Mouse (Mus musculus) thymus, postnatal 36 days (tissue): ENCODE measurements around the gene Iqcf6.
A peak's percentile ranks its signal among the peaks of the same experiment; 100 is the strongest.

Experiments used
- DNase-seq, 2 experiments: peaks; one replicate each; pipeline ENCODE4 v3.0.0; 2022; ENCODE audit warnings: mixed read lengths in 2 of 2

The Iqcf6 gene

DNA sequence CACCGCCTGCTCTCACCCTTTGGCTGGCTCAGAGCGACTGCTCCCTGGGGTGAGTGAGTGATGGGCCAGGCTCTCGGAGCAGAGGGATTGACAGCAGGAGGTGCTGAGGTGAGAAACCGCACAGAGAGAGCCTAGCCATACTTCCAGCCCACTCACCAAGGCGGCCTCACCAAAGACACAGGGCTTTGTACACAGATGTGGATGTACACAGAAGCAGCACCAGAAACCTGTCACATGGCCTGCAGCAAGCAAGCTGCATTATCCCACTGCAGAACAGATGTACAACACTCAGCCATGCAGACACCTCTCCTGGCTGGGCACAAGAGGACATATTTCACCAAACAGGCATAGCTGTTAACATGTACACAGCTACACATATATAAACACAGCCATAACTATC, 31.2 kb downstream of the Iqcf6 start:
- no peak for DNase-seq

DNA sequence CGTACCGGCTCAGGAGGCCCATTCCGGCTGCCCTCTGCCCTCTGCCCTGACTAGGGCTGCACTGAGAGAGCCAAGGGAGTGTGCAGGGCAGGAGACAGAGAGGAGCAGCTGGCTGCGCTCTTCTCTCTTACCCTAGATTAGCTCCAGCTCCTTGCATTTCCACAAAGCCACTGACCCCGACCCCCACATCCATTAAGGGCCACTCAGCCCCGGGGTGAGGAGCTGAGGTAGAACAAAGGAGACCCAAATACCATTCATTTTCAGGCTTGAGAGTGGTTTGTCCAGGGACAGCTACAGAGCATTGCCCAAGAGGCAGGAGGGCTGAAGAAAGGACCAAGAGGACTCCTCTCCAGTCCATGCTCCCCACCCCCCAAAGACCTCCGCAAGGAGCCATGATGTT, 33.1 kb downstream of the Iqcf6 start:
- DNase-seq = no peak

DNA sequence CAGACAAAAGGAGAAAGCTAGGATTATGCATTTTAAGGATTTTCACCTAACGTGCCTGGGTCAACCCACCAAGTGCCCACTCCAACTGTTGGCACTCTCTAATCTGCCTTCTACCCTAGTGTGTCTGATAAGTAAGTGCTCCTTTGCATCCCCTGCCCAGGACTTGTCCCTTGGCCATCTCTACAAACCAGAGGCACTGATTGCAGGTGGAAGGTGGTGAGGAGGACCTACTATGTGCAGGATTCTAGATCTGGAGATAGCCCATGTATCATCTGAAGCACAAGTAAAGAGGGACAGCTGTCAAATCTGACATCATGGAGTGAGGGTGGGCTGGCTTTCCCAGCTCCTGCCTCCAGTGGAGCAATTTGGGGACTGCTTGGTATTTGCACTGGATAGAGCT, 33.6 kb downstream of the Iqcf6 start:
- DNase-seq = no peak

DNA sequence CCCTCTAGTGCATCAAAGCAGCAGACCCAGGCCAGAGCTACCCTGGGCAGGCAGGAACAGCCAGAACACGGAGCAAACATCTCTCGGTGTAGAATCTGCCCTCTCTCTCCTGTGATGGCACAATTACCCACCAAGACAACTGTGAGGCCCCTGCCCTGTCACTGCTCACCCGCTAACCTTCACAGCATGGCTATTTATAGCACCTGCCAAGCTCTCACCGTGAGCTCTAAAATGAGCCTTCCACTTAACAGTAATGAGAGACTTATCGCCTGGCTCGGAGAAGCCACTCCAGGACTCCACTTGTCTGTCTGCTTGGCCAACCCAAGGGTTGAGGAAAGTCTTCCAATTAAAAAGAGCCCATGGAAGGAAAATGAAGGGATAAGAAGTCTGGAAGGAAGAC, 36.8 kb downstream of the Iqcf6 start:
- DNase-seq = no peak

DNA sequence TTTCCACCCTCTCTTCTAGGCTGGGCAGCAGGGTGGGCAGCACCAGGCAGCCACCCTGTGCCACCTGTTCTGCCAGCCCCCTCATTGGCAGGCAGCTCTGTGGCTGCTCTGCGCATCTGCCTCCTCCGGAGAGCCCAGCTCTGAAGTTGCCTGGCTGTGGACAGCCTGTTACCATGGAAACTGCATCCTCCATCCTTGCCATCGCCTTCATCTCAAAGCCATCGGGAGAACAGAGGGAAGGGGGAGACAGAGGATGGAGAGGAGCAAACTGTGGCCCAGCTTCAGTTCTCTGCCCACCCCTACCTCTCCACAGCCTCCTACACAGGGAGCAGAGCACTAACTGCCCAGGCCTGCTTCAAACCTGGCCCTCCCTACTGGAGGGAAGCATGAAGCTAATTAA, 38.1 kb downstream of the Iqcf6 start:
- DNase-seq = no peak

DNA sequence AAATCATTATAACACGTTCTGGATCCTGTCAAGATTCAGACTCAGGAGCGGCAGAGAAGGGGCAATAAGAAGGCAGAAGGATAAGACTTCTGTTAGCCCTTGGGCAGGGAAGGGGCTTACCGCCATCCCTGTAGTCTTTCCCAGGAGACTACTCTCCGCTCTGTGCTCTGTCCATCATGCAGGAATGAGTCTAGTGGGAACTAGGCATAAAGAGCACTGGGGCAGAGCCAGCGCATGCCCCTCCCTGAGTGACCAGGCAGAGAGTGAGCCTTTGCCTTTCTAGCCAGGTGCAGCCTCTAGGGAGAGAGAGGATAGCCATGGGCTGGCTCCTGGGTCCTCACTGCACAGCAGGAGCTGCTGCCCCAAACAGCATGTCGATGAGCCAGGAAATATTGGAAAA, 38.5 kb downstream of the Iqcf6 start:
- no peak for DNase-seq

DNA sequence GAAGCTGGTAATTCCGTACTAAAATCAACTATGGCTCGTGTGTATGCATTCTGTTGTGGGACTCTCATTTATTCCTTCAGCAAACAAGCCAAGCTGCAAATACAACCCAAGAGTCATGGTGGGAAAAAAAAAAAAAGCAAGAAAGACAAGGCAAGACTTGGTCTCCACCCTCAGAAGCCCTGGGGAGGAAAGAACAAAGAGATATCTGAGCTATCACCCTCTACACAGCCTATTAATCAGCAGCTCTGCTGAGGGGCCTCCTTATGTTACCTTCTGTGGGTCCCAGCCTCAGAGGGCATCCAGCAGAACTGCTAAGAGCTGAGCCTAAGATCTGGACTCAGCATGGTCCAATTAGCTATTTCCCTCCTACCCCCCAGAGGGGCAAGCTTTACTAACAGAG, 47.5 kb downstream of the Iqcf6 start:
- DNase-seq = no peak

DNA sequence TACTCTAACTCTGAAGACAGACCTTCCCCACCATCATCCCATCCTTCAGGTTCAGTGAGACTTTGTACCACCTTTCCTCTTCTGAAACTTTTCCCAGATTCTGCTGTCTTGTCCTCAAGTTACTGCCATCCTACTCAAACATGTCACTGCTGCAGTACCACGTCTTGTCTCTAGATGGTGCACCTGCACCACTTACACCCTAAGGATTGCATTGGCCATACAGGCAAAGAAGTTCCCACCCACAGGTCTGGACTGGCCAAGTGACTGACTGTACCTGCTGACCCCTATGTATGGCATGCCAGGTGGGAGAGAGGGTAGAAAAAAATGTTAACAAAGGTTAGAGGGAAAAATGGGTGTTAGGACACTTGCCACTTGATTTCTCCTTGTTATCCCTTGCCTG, 49.1 kb downstream of the Iqcf6 start:
- peak; percentile 72 to 79 for DNase-seq

DNA sequence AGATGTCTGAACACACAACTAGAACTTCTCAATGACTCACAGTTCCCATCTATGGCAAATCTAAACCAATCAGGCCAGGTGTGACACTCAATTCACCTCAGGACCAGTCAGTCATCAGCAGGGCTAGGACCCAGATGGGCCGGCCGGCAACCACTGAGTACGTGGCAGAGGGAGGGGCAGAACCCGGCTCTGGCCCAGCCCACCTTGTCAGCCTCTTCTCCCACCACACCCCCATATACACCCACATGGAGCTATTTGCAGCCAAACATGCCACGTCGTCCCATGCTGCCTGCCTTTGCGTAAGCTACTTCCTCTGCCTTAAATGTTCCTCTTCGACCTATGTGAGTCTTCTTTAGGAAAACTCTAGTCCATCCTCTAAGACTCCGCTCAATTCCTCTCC, 49.6 kb downstream of the Iqcf6 start:
- no peak for DNase-seq

DNA sequence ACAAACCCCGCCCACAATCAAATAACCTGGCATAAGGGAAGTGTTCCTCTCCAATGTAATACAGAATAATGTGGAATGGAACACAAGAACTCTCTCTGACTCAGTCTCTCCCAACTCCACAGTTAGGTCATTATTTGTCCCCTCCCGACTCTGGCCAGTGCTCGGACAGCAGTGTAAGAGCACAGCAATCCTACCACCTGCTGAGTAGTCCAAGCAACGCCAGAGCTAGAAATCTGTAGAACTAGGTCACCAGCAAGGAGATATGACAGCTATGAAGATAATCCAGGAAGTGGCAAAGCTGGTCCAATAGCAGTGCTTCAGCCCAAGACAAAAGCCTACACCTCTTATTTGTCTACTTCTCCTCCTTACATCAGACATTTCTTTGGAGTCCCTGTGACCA, 50.2 kb downstream of the Iqcf6 start:
- DNase-seq = no peak
